Mouse (Mus musculus) brain, embryonic 14.5 days (tissue): ENCODE measurements at regions not wholly inside any gene's neighbourhood (a gene's known extent, or its start where the extent isn't known, plus 50 kb on each side); places are given as distances from the start of the nearest gene placed in this dataset.

Experiments
- DNase-seq: peaks from one replicate; pipeline ENCODE4 v3.0.0-alpha.2; 2011; ENCODE audit warnings: low read depth
- CTCF ChIP-seq: fragments of 200-500 bp; IDR thresholded peaks from 2 replicates; pipeline ENCODE4 v1.5.1; 2012; ENCODE audit warnings: inconsistent platforms, mild to moderate bottlenecking, moderate library complexity, borderline replicate concordance; ENCODE audit not compliant: insufficient read depth, insufficient read length; ENCODE audit errors: extremely low read depth
- POLR2A ChIP-seq: fragments of 200-500 bp; IDR thresholded peaks from 2 replicates; pipeline ENCODE4 v1.6.1; 2012; ENCODE audit warnings: mild to moderate bottlenecking, inconsistent platforms, borderline replicate concordance; ENCODE audit not compliant: poor library complexity, insufficient read depth, insufficient read length, severe bottlenecking; ENCODE audit errors: extremely low read depth

- DNase-seq: peak; percentile 41
- no peak for TF ChIP-seq CTCF
These were observed 379.1 kb upstream of the Anxa10 start for GRCm38 (mm10) chr8:62502043-62502442.

GRCm38 (mm10) chr8:62482503-62482902 is 359.6 kb upstream of the Anxa10 start:
- no peak for DNase-seq
- TF ChIP-seq CTCF: no peak
- TF ChIP-seq POLR2A: no peak
